Mouse (Mus musculus) cerebellum, adult 11 months (tissue): Measurements from ENCODE around the gene Lzic.
A peak's percentile ranks its signal among the peaks of the same experiment; 100 is the strongest.
"Not testable (repeated sequence)": the region's sequence is repeated elsewhere in the genome, so short reads cannot be mapped to it uniquely, and the experiment has no call there.

ENCODE experiments used
- DNase-seq: peaks from one replicate; pipeline ENCODE4 v3.0.0; 2022

Gene Lzic

DNA sequence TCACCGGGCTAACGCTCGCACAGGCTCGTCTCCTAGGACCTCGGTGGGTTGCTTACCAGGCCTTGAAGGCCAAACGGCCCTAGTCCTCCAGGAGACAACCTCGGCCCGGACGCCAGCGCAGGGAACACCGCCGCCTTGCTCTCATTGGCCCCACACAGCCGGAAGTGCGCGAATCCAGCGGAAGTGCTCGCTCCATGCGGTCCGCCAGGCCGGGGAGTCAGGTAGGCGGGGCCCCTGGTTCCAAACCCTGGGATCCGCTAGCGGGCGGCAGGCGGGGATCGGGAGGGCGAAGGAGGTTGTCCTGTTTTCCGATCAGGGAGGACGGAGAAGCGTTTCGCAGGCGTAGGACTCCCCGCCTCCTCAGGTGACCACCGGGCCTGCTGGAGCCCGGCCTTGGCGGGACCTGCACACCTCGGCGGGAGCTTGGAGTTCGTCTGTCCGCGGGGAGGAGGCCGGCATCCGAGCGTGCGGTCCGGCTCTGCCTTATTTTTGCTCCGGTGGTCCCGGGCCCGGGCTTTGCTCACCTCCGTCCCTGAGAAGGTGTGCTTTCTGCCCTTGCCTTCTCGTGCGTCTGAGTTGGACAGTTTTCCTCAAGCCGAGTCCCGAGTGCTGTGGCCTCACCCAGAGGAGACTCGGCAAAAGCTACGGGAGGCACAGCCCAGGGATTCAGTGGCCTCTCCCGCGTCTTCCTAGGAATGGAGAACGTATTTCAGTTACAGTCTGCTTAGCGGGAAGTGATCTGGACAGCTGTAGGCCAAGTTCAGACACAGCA lies at the start of gene Lzic, which contains the start of gene Nmnat1:
Gene Lzic (plus strand): TSS at position 177 of the 772 bp plus-strand sequence.
Gene Nmnat1 (minus strand): TSS at position 150 of the 772 bp plus-strand sequence.
- peak; percentile 88 for DNase-seq

DNA sequence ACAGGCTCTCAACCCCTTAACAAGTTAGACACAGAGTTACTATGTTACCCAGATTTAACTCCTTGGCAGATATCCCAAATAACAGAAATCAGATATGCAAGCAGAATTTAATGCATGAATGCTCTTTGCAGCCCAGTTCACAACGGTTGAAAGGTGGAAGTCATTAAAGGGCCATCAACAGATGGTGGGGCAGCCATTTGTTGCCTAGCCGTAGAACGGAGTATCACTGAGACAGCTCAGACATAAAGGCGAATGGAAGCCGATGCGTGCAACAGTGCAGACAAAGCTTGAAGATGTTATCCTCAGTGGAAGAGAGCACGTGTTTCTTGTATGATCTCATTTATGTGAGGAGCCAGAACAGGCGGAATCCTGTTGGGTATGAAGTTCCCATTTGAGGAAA lies 44.5 kb upstream of the Lzic start:
- DNase-seq: no peak

DNA sequence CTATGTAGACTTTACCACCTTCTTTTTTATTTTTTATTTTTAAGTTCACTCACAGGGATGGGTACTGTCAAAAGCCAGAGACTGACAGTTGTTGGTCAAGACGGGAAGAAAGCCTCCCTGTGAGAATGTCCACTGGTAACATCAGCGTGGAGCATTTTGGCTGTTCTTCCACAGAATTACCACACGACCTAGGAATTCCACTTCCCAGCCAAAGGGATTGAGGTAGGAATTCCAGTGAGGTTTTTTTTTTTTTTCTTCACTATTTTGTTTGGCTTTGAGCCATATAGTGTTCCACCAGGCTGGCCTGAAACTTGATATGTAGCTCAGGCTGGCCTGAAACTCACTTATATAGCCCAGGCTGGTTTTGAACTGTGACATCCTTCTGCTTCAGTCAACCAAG lies 42.6 kb upstream of the Lzic start:
- DNase-seq: no peak

DNA sequence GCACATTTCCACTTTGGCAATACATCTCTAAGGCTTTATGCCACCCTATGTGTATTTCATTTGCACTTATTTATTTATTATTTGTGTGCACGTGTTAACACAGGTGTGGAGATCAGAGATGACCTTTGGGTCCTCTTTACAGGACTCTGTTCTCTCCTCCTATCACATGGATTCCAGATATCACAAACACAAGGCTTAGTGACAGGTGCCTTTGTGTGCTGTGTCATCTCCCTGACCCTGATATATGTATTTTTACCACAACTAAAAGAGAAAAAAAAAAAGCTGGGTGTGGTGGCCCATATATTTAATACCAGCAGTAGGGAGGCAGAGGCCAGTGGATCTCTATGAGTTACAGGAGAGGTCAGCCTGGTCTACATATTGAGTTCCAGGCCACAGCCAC lies 40.6 kb upstream of the Lzic start:
- DNase-seq: no peak

DNA sequence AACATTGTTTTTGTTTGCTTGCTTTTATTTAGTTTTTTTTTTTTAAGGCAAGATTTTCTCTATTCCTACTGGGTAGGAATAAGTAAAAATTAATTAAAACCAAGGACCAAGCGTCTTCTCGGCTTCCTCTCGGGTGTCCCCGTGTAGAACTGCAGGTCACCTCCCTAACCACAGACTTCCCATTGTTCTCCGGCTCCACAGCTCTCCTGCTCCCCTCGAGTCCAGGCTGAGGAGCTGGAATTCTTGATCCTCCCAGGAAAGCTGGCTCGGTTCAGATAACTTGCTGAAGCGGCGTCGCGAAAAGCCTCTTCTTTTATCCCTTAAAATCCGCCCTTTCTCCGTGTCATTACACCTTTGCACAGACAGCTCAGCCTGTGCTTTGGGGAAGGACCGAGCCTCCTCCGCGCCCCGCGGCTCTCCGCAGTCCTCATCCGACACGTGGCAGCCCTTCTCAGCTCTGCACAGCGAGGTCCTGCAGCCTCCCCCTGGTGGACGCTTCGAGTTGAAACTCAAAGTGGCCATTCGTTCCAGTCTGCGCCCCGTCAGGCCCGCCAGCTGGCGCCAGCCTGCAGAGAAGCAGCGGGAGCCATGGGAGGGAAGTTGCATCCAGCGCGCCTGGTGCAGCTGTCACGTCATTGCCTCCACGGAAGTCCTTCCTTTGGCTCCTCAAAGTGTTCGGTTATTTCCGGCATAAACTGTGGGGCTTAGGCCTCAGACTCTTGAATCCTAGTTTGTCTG lies 39.9 kb upstream of the Lzic start:
- DNase-seq: peak; percentile 90

DNA sequence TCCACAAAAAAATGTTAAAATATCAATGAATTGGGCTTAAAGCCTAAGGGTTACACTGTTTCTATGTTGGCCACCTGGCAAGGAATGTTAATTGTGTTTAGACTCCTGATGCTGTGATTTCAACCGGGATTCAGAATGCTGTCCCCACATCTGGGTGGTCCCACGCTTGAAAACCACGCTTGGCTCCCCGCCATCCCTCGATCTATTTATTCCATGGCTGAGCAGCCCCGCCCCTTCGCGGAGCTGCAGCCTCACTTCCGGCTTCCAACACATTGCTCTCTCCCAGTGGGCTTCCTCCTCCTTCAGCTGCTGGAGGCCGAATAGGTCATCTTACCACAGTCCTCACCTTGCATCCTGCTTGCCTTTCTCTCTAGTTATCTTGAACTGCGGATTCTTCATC lies 39.2 kb upstream of the Lzic start:
- DNase-seq: peak; percentile 57

DNA sequence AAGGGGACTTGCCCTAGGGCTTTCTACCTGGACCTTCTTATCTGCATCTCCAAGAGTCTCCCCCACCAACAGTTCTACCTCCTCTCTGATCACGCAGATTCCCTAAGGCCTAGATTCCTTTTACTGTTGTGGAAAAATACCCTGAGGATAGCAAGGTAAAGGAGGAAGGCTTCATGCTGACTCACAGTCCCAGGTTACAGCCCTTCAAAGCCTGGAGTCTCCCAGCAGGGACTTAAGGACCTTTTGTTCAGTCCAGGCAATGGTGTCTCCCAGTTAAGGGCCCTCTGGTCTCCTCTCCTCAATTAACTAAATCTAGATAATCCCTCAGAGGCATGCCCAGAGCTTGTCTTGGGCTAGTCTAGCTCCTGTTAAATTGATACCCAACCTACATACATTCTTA lies 38.7 kb upstream of the Lzic start:
- no peak for DNase-seq

DNA sequence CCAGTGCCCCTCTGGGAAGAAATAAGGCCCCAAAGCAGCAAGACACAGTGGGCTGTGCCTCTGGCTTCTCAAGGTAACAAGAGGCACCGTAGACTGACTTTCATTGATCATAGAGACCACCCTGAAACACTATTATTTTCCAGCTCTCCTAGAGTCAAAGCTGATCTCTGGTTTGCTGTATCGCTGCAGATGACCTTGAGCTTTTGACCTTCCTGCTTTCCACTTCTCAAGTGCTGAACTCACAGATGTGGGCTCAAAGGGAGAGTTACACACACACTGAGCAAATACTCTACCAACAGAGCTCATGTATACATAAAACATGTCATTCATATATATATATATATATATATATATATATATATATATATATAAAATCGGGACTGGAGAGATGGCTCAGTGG lies 34.4 kb upstream of the Lzic start:
- no peak for DNase-seq

DNA sequence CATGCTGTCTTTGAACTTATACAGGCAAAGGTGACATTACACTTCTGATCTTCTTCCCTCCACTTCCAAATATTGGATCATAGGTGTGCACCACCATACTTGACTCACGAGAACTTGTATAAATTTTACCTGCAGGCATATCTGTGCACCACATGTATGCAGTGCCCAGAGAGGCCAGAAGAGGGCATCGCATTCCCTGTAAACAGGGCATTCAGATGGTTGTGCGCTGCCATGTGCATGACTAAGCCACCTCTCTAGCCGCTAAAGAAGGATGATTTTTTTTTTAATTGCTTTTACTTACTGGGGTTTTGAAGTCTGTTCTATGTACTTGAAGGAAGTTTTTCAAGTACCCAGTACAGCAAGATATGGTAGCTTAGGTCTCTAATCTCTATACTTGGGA lies 31.4 kb upstream of the Lzic start:
- DNase-seq: peak; percentile 29

DNA sequence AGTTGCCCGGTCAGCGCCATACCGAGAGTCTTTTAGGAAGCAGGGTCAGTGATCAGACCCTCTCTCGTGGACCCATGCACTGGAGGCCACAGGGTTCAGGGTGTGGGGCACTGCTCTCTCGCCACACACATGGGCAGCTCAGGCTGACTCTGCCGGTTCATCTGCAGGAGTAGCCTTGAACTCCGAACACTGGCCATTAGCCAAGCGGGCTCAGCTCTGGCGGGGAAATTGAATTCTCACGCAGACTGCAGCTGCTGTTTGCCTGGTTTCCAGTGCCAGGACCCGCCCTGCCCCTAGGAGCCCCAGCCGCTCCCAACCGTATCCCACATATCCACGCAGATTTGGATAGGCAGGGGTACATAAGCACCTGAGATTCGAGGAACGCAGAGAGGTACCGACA lies 30.8 kb upstream of the Lzic start:
- no peak for DNase-seq

DNA sequence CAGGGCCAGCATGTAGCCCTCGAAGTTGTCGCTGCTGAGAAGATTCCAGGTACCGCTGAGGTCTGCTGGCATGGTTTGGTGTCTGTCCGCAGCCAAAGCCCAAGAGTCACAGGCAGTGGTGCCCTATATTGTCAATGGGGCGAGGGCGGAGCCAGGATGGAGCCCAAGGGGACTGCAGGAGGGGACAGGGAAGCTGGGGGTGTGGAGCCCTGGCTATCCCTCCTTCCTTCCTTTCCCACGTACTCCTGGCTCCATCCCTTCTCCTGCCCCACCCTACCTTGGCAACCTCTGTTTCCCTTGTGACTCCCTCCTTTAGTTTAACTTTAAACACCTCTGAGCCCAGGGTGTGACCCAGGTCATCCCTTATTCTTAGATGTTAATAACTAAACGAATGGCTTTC lies 30.1 kb upstream of the Lzic start, which contains the start of gene Rbp7:
Gene Rbp7 (minus strand): TSS at position 100 of the 400 bp plus-strand sequence.
- no peak for DNase-seq

DNA sequence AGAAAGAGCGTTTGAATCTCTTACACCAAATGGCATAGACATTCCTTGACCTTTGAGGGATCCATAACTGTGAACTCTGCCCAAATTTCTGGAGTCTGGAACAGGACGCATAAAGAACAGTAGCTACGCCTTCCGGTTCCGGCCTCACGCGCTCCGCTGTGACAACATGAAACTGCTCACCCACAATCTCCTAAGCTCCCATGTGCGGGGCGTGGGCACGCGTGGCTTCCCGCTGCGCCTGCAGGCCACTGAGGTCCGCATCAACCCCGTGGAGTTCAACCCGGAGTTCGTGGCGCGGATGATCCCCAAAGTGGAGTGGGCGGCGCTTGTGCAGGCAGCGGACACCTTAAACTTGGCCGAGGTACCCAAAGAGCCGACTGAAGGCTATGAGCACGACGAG lies 27.9 kb upstream of the Lzic start:
- DNase-seq: not testable (repeated sequence)

DNA sequence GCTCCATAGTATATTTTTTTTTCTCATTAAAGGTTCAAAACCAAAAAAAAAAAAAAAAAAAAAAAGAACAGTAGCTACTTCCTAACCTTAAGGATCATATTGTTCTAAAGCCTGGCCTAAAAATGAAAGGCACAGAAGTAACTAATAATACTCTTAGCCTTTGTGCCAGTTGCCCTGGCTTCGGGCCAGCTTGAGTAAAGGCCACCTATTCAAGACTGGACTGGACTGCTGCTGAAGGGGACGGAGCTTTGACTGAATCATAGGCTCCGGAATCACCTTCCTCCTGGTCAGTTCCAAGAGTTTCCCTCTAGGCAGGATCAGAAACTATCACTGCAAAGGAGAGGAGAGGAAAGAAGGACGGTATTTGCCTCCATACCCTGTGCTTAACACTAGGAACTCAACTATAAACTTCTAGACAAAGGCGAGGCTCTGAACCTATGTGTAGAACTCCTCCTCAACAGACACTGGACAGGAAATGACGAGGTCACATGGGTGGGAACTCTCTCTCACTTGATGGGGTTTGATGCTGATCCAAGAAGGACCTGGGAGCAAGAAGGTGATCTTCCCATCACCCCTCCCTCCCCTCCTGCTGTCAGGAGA lies 27.1 kb upstream of the Lzic start:
- no peak for DNase-seq

DNA sequence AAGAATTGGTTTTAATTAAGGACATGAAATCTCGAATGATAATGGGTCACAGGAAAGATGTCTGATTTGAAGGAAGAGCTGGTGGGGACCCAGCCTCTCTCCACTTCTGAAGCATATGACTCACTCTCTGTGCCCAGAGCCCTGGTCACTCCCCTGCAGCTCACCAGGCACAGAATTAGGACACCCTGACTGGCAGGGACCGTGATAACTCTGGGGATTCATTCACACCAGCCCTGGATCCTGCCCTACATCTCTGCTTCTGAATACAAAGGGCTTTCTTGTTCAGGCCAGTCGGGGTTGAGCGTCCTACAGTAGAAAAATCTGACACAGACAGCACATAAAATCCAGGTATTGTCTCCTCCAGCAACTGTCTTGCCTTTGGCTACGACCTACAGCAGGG lies 26.5 kb upstream of the Lzic start:
- DNase-seq: no peak

DNA sequence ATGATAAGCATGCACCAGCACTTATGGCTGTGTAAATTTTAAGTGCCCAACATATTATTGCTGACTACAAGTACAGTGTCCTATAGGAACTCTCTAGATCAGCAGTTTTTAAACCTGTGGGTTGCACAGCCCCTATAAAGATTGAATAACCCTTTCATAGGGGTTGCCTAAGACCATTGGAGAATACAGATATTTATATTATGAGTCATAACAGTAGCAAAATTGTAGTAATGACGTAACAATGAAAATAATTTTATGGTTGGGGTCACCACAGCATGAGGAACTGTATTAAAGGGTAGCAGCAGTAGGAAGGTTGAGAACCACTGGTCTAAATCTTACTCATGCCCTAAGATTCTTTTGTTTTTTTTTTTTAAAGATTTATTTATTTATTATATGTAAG lies 25.6 kb upstream of the Lzic start:
- no peak for DNase-seq

DNA sequence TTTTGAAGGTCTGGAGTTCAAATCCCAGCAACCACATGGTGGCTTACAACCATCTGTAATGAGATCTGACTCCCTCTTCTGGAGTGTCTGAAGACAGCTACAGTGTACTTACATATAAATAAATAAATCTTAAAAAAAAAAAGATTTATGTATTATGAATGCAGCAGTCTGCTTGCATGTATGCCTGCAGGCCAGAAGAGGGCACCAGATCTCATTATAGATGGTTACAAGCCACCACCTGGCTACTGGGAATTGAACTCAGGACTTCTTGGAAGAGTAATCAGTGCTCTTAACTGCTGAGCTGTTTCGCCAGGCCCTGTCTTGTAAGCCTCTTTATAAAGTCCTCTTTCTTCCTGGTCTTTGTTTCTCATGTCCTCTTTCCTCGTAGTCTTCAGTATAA lies 24.6 kb upstream of the Lzic start:
- DNase-seq: not testable (repeated sequence)

DNA sequence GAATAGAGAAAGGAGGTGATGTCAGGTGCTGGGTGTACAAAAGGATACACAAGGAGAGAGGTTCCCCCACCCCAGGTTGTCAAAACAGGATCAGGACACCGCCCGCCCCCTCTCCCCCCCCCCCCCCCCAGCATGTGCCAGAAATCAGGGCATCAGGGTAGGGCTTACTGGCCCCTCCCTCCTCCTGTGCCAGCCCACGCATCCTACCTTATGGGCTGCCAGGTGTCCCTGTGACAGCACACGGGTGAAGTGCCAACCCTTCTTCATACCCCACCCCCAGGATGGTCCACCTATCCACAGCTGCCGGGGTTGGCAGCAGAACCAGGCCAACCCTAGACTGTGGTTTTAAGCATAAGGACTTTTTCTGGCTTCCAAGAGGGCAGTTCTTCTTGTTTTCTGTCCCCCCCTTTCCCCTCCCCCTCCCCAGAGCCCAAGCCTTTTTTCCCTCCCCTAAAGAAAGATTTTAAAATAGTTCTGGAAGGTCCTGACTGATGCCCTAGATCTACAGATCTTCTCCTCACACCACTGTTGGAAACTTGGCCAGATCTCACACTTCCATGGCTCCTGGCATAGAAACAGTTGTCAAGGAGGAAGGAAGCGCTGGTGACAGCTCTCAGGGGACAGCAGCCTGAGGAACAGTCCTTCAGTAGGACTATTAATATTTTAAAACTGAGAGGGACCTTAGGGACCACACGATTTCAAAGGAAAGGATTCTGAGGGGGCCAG lies 23.3 kb upstream of the Lzic start:
- peak; percentile 68 for DNase-seq

DNA sequence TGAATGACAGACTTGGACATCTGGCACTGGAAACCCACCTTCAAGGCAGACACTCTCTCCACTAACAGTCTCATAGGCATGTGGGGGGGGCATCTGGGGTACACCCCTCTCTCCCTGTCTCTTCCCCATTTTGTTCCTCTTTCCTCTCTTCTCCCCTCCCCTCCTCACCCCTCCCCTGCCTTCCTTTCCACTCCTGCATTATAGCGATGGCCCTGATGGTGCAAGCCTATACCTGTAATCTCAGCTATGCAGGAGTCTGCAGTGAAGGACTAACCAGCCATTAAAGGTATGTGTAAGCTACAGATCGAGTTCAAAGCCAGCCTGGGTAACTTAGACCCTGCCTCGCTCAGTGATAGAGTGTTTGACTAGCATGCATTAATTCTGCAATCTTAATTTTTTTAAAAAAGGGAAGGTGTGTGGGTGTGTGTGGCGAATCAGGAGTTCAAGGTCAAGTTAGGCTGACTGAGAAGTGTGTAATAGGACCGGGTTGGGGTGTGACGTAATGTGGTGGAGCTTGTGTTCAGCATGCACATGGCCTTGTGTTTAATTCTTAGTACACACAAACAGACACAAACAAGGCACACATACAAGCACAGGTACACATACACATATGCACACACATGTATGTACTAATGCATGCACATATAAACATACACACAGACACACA lies 22.6 kb upstream of the Lzic start:
- no peak for DNase-seq

DNA sequence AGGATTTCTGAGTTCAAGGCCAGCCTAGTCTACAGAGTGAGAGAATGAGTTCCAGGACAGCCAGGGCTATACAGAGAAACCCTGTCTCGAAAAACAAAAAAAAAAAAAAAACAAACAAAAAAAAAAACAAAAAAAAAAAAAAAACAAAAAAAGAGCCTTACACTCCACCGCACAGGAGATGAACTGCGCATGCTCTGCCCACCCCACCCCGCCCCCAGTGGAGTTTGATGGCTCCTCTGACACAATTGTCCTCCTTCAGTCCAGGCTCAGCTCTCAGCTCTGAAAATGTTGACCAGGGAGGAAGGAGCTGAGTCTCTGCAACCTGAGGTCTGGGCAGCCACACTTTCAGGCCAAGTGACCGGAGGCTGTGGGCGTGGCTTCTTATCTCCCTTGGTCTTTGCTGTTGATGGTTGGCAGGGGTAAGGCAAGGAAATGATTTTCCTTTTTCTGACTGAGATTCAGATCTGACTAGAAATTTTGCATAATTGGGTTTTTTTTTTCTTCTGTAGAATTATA lies 21.5 kb upstream of the Lzic start:
- DNase-seq: no peak

DNA sequence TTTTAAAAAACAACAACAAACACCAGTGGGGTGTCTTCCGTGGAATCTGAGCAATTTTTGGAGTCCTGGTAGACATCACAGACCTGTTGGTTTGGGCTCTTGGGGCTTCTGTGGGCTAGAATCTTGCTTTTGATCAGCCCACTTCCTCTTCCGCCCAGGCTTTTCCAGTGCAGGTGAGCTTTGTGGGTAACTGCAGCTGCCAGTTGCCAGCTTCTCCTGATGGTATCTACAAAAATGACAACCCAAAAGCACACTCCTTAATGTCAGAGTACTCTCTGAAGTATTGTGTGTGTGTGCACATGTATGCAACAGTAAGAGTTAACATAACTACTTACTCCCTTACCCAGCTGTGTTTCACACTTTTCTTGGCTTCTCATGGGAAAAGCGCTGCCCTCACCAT lies 15.5 kb upstream of the Lzic start:
- DNase-seq: no peak

DNA sequence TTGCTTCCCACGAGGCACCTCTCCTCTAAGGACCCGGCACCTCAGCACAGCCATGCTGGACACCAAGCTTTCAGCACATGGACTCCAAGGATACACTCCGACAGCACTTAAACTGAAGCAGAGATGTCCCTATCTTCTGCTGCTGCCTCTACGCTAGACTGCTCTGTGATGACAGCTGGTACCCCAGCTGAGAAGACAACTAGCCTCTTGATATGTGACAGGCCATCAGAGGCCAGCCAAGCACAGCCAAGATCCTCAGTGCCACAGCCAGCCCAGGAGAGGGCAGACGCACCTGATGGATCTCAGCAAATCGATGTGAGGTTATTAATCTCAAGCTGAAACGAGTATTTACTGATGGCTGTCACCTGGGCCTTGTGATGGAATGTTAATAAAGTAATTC lies 9.9 kb upstream of the Lzic start:
- DNase-seq: no peak

DNA sequence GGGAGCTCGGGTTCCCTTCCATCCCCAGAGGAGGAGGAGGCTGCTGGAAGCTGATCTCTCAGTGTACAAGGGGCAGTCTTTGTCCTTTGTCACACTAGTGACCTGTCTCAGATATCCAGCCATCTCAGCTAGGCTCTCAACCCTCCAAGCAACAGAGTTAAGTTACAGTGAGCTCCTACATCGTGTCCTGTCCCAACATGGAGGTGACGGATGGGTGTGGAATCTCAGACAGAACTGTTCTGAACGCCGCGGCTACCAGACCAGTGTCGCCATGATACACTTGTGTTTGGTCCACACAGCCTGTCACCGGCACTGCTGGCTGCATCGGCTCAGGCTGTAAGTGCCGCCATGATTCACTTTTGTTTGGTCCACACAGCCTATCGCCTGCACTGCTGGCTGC lies 8.0 kb upstream of the Lzic start, which contains the start of gene Tmem274:
Gene Tmem274 (plus strand): TSS at position 301 of the 400 bp plus-strand sequence.
- no peak for DNase-seq
